Mouse (Mus musculus) urinary bladder, adult 18-20 months (tissue): ENCODE results near the gene Vipr1.

ENCODE experiments used
- DNase-seq, 2 experiments: peaks; one replicate each; pipeline ENCODE4 v3.0.0; 2022; ENCODE audit warnings: low spot score in 2 of 2, mixed read lengths in 2 of 2

Gene Vipr1

GRCm38 (mm10) chr9:121718792-121719318, 76.3 kb downstream of the Vipr1 start, which contains the start of gene Nktr:
TSS of gene Nktr (plus strand) at chr9:121719169.
- peak; percentile 90 to 97 for DNase-seq

- DNase-seq: peak in 1 of 2 experiments; percentile 68
Measured at GRCm38 (mm10) chr9:121719347-121720331, 77.1 kb downstream of the Vipr1 start.
